Mouse (Mus musculus): Measurements from ENCODE around the gene Slc51a. TPM values are rescaled to one million over a fixed set of nuclear protein-coding genes. Genes with fewer than 3 reads are reported as not detected.
"Not testable (repeated sequence)": the region's sequence is repeated elsewhere in the genome, so short reads cannot be mapped to it uniquely, and the experiment has no call there.

Slc51a gene
- total RNA-seq, 2 experiments from 2014 or later: not detected

GRCm38 (mm10) chr16:32445558-32445957, 42.1 kb downstream of the Slc51a start:
- intact Hi-C loops (cut with DNase I): no loop called here
- DNase-seq (ENCODE audit: extremely low spot score in 1 of 2, low spot score in 2 of 2): no peak

GRCm38 (mm10) chr16:32444615-32445014, 43.1 kb downstream of the Slc51a start:
- DNase-seq (ENCODE audit: extremely low spot score in 1 of 2, low spot score in 2 of 2); intact Hi-C loops (cut with DNase I): not testable (repeated sequence)

- intact Hi-C loops (cut with DNase I): no loop called here
These were observed 46.2 kb downstream of the Slc51a start for GRCm38 (mm10) chr16:32441432-32441831.

GRCm38 (mm10) chr16:32437266-32437665, 50.4 kb downstream of the Slc51a start:
- intact Hi-C loops (cut with DNase I): no loop called here
- DNase-seq (ENCODE audit: extremely low spot score in 1 of 2, low spot score in 2 of 2): no peak

More at GRCm38 (mm10) chr16:32441432-32441831, 46.2 kb downstream of the Slc51a start:
- DNase-seq (ENCODE audit: extremely low spot score in 1 of 2, low spot score in 2 of 2): no peak

- intact Hi-C loops (cut with DNase I): no loop called here
- no peak for DNase-seq (ENCODE audit: extremely low spot score in 1 of 2, low spot score in 2 of 2)
These were observed 51.0 kb downstream of the Slc51a start for GRCm38 (mm10) chr16:32436657-32437056.

- no peak for DNase-seq (ENCODE audit: extremely low spot score in 1 of 2, low spot score in 2 of 2)
- intact Hi-C loops (cut with DNase I): no loop called here
These were observed 53.0 kb downstream of the Slc51a start for GRCm38 (mm10) chr16:32434691-32435090.

GRCm38 (mm10) chr16:32434066-32434465, 53.6 kb downstream of the Slc51a start:
- intact Hi-C loops (cut with DNase I): no loop called here
- no peak for DNase-seq (ENCODE audit: extremely low spot score in 1 of 2, low spot score in 2 of 2)

GRCm38 (mm10) chr16:32433138-32433537, 54.5 kb downstream of the Slc51a start:
- no peak for DNase-seq (ENCODE audit: extremely low spot score in 1 of 2, low spot score in 2 of 2)
- intact Hi-C loops (cut with DNase I): no loop called here

GRCm38 (mm10) chr16:32431926-32432325, 55.8 kb downstream of the Slc51a start:
- intact Hi-C loops (cut with DNase I): no loop called here
- DNase-seq (ENCODE audit: extremely low spot score in 1 of 2, low spot score in 2 of 2): no peak

GRCm38 (mm10) chr16:32431047-32431591, 56.6 kb downstream of the Slc51a start:
- intact Hi-C loops (cut with DNase I): no loop called here
- peak in 1 of 2 experiments; percentile 8 for DNase-seq (ENCODE audit: extremely low spot score in 1 of 2, low spot score in 2 of 2)

GRCm38 (mm10) chr16:32430474-32431046, 57.1 kb downstream of the Slc51a start, which contains the start of gene Pcyt1a:
Gene Pcyt1a, plus strand, starts transcription at chr16:32430921.
- DNase-seq (ENCODE audit: extremely low spot score in 1 of 2, low spot score in 2 of 2): peak; percentile 87 to 95
- intact Hi-C loops (cut with DNase I): no loop called here

- intact Hi-C loops (cut with DNase I): no loop called here
- DNase-seq (ENCODE audit: extremely low spot score in 1 of 2, low spot score in 2 of 2): no peak
These were observed 60.2 kb downstream of the Slc51a start for GRCm38 (mm10) chr16:32427506-32427905.

Other genes starting within 250 kb of the Slc51a start
- gene Fbxo45, start 240.7 kb downstream of the Slc51a start, total RNA-seq (2021): 10 to 100 TPM; 39.7 to 39.8 TPM
- gene Wdr53, start 240.7 kb downstream of the Slc51a start, total RNA-seq (2021): 10 to 100 TPM; 11.3 to 13.3 TPM
- gene Smco1, start 216.4 kb downstream of the Slc51a start, total RNA-seq (2021): not detected
- gene Rnf168, start 210.4 kb downstream of the Slc51a start, total RNA-seq (2021): 10 to 100 TPM; 29.6 to 34.4 TPM
- 10 to 100 TPM; 52.5 to 59.5 TPM for gene Ubxn7, start 155.6 kb downstream of the Slc51a start, total RNA-seq (2021)
- gene Tm4sf19, start 87.4 kb downstream of the Slc51a start, total RNA-seq (2021): under 1 TPM in 1 of 2 experiments, not detected in 1; 0.28 TPM
- gene Tctex1d2, start 68.2 kb downstream of the Slc51a start, total RNA-seq (2021): 10 to 100 TPM; 13.9 to 16.1 TPM
- gene Pcyt1a, start 57.0 kb downstream of the Slc51a start, total RNA-seq (2021): 10 to 100 TPM; 44.1 to 44.3 TPM
- not detected for gene Zdhhc19, start 8.4 kb upstream of the Slc51a start, total RNA-seq (2021)
- gene Tfrc, start 121.0 kb upstream of the Slc51a start, total RNA-seq (2021): 100 to 1,000 TPM; 106 to 111 TPM
- 100 to 1,000 TPM in 1 of 2 experiments, 10 to 100 TPM in 1; 93.2 to 107 TPM for gene Tnk2, start 156.0 kb upstream of the Slc51a start, total RNA-seq (2021)
- gene Muc4, start 248.0 kb upstream of the Slc51a start, total RNA-seq (2021): not detected

All from left cerebral cortex, postnatal 10 days (tissue).